Mouse (Mus musculus) cortical plate, adult 2 months (tissue): Measurements from ENCODE around the gene Arhgap25.

Experiments used
- CTCF ChIP-seq: fragments of 200-500 bp; IDR thresholded peaks from 2 replicates; pipeline ENCODE4 v1.5.1; 2011; ENCODE audit warnings: mild to moderate bottlenecking, control low read depth, low read length; ENCODE audit not compliant: insufficient read depth; ENCODE audit errors: extremely low read depth
- POLR2A ChIP-seq: fragments of 200-500 bp; IDR thresholded peaks from 2 replicates; pipeline ENCODE4 v1.6.1; 2011; ENCODE audit warnings: mild to moderate bottlenecking, low read length, control low read depth; ENCODE audit not compliant: insufficient read depth; ENCODE audit errors: extremely low read depth

DNA sequence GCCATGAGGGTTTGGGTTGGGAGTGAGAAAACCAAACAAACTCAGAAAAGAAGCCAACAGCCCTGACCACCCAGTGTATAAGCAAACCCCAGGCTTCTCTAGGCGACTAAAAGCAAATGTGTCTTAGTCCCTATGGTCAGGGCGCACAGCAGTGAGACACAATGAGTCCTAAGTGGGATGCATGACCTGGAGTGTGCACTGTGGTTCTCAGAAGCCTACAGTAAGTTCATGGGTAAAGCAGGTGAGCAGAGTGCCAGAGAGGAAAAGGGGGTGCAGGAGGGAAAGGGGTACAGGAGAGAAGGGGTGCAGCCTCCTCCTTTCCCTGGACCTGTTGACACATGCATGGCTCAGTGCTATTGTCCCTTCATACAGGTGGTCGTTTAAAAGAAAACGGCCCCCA is 18.7 kb downstream of the Arhgap25 start:
- TF ChIP-seq CTCF (no peak), POLR2A (no peak)
